Mouse (Mus musculus) gastrocnemius, postnatal 14 days (tissue): Measurements from ENCODE around the gene Wnk2. TPM values are rescaled to one million over a fixed set of nuclear protein-coding genes. Genes with fewer than 3 reads are reported as not detected.

ENCODE experiments used
- DNase-seq: peaks from one replicate; pipeline ENCODE4 v3.0.0; 2021; ENCODE audit warnings: mixed read lengths
- intact Hi-C: fragments of 180-260 bp; cut with DNase I; formaldehyde crosslinking; loops from one replicate; pipeline ENCODE4 v1.15.1; 2025; ENCODE audit warnings: low total_unique reads
- long read RNA-seq, 2 experiments: library from polyadenylated mRNA; stranded (forward); transcript quantifications; one replicate each; pipeline ENCODE4 v2.0.0; 2021
- total RNA-seq, 2 experiments: library from RNA; stranded (reverse); gene quantifications; 2 replicates each; pipeline ENCODE4 v1.2.3; 2021

Gene Wnk2
- 10 to 100 TPM; 41.7 to 45.1 TPM for total RNA-seq
- long read RNA-seq, experiment 1, partial matches to known transcripts = 22 of 34 reads
- long read RNA-seq, experiment 1, other reads (novel, unspliced or antisense) = 12 of 34 reads
- long read RNA-seq, experiment 2, partial matches to known transcripts = 17 of 28 reads
- long read RNA-seq, experiment 2, other reads (novel, unspliced or antisense) = 11 of 28 reads

GRCm38 (mm10) chr13:49147858-49148226 lies at the start of gene Wnk2:
TSS of gene Wnk2 (minus strand) at chr13:49148014.
- intact Hi-C loops = no loop called here
- peak; percentile 69 for DNase-seq

DNA sequence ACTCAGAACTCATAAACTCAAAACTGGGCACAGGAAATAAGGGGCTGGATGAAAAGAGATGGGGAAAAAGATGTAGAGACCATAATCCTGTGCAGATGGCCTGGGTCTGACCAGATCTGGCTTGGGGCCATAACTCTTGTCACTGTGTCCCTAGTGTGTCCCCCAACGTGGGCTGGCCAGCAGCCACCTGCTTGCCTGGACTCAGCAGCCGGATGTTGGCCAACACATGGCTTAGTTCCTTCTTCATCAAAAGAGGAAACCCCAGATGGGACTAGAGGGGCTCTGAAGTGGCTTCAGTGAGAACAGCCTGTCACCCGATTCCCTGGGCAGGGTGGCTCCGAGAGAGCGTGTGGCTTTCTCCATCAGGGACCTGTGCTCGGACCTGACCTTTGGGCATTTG lies 49.0 kb upstream of the Wnk2 start:
- intact Hi-C loops = no loop called here
- DNase-seq = peak; percentile 35

GRCm38 (mm10) chr13:49196211-49196610 lies 48.4 kb upstream of the Wnk2 start:
- intact Hi-C loops = no loop called here
- no peak for DNase-seq

GRCm38 (mm10) chr13:49195651-49196050 lies 47.8 kb upstream of the Wnk2 start:
- no peak for DNase-seq
- intact Hi-C loops = no loop called here

GRCm38 (mm10) chr13:49194811-49195210 lies 47.0 kb upstream of the Wnk2 start:
- no peak for DNase-seq
- intact Hi-C loops = no loop called here

DNA sequence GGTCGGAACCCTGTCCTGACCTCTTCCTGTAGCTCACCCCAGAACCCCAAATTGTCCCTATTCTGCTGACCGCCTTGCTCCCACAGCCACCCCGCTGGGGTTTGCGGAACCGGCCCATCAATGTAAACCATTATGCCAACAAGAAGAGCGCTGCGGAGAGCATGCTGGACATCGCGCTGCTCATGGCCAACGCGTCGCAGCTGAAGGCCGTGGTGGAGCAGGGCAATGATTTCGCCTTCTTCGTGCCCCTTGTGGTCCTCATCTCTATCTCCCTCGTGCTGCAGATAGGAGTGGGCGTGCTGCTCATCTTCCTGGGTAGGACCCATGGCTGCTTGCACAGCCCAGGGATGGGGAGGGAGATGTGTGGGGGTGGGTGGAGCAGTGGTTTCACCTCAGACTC lies 45.8 kb upstream of the Wnk2 start:
- intact Hi-C loops = no loop called here
- DNase-seq = no peak

GRCm38 (mm10) chr13:49192156-49192855 lies 44.5 kb upstream of the Wnk2 start:
- intact Hi-C loops = no loop called here
- DNase-seq = no peak

- intact Hi-C loops = no loop called here
- DNase-seq = no peak
These were observed 43.8 kb upstream of the Wnk2 start for GRCm38 (mm10) chr13:49191673-49192035.

- DNase-seq = no peak
- intact Hi-C loops = no loop called here
These were observed 43.3 kb upstream of the Wnk2 start for GRCm38 (mm10) chr13:49190876-49191672.

DNA sequence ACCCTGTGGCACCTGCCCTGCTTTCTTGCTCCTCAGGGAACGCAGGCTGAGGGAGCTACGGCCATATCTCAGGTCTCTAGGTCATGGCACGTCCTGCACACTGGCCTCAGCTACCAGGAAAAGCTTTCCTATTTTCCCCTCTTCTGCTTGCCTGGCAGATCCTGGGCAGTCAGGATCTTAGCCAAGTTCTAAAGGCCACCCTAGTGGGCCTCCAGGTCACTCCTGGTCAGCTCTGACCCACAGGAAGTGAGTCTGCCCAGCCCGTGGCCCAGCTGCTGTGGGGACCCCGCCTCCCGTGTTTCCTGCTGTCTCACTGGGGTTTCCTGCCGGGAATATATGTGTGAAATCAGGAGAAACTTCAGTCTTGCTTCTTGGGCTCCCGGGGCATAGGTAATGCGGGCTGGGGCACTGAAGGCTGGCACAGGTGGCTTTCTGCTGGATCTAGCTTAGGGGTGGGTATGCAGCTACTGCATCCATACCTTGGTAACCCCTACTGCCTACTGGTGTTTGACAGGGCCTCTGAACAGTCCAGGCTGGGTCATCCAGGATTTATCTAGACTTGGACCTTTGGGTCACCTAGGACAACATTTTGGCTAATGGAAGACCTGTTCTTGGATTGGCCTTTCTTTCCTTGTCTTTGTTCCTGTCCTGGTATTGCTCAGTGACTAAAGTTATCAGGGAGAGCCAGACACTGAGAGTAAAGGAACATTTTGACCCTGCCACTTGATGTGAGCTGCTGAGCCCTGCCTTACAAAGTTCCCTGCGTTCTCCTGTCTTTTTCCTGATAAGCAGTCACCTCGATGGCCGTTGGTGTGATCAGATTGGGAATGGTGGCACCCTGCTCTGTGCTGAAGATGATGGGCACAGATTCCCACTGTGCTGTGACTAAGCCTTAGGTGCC lies 42.4 kb upstream of the Wnk2 start:
- DNase-seq = peak; percentile 45
- intact Hi-C loops = no loop called here

DNA sequence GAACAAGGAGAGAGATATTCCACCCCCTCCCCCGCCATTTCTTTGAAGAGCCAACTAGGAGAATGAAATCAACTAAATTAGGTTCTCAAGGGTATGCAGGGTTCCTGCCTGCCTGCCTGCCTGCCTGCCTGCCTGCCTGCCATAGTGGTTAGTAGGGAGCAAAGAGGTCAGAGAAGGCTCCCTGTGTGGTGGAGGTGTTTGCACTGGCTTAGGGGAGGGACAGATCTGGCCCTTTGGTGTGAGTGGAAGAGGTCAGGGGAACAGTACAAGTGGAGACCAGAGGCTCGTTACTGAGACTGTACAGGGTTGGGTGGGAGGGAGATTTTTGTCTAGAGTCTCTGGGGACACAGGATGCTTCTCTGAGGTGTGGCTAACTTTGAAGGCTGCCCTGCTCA lies 41.1 kb upstream of the Wnk2 start:
- no peak for DNase-seq
- intact Hi-C loops = no loop called here

DNA sequence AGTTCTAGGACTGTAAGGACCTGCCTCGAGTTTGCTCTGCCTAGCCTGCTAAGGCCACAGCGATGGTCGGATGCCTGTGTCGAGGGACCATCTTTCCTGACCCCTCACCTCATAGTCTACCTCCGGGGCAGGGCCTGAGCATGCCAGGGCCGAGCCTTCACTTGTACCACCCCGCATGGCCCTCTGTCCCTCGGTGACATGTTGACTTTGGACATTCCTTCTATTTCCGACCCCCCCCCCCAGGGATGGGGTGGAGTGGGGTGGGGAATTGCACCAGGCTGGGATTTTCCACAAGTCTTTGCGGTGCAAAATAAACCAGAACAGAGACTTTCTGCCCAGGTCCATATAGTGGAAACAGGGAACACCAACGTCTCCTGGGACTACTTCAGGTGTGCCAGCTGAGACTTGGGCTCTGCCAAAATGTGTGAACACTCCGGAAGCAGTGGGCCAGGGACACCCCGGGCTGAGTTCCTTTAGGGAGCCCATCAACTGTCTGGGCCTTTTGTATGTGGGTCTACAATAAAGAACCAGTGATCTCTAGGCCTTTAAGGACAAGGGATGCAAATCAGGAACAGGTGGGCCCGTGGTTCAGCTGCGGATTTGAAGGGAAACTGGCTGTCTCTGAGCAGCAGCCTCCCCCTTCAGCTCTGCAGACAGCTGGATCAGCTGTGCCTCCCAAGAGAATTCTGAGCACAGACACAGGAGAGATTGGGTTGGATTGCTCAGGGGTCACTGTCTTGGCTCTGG lies 40.6 kb upstream of the Wnk2 start:
- intact Hi-C loops = no loop called here
- no peak for DNase-seq

DNA sequence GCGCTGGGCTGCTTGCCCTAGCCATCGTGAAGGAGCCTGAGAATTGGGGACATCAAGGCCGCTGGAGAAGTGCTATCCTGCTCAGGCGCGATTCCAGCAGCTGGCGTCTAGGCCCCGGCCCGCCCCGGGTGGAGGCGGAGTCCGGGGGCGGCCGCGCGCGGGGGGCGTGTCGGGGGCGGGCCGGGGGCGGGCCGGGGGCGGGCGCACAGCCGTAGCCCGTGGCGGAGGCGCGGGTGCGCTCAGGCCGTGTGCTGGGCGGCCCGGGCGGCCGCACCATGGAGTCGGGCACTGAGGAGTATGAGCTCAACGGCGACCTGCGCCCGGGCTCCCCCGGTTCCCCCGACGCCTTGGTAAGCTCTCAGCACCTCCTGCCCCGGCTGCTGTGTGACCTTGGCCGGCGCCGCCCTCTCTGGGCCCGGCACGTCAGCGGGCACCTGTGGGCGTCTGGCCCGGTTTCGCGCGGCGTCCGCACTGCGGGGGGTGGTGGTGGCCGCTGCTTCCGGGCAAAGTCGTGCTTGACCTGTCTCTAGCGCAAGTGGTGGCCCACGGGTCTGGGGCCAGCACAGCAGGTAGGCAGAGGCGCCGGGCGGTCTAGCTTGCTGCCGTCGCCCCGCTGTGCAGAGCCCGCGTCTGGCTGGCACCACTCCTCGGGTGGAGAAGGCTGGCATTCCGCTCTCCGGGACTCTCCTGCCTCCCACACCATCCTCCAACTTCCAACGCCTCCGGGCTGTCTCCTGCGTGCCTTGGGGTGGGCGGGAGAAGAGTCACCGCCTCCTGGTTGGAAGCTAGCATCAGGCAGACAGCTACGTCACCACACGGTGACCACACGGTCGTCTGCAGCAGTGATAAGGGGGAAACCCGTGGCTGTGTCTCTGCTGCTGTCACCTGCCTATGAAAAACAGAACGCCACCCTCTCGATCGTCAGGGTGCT lies 39.7 kb upstream of the Wnk2 start, which contains the start of gene Ninj1:
TSS of gene Ninj1 (plus strand) at position 198 of the 931 bp plus-strand sequence.
- intact Hi-C loops = no loop called here
- peak; percentile 91 for DNase-seq

DNA sequence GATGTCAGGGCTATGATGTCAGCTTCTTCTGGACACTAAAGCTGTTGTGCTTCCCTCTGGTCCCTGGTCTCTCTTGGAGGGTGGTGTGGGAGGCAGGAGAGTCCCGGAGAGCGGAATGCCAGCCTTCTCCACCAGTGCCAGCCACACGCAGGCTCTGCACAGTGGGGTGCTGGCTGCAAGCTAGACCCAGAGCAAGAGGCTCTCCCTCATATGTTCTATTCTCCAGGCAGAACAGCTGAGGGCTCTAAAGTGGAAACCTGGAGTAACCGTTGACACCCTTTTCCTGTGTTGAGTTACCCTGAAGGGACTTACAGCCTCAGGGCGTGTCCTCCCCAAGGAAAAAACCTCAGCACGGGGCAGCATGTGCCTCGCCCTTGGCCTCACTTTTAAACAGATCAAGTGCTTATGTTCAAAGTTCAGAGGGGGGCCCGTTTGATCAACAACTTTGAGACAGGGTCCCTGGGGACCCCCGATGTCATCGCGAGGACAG lies 39.0 kb upstream of the Wnk2 start:
- no peak for DNase-seq
- intact Hi-C loops = no loop called here

DNA sequence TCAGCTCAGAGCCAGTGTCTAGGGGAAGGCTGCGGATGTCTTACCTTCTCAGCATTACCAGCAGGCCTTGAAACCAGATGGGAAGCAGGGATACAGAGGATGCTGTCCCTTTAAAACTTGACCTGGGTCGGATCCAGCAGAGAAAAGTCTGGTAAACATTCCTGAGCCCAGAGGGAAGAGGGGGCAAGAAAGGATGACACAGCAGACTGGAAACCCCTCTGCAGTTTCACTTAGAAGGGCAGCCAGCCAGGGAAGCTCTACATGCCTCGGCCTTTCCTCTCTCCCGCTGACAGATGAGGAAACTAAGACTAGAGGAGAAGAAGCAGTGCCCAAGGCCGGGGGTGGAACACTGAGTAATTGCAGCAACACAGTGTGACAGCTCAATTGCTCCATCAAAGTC lies 35.8 kb upstream of the Wnk2 start:
- intact Hi-C loops = no loop called here
- DNase-seq = peak; percentile 35

DNA sequence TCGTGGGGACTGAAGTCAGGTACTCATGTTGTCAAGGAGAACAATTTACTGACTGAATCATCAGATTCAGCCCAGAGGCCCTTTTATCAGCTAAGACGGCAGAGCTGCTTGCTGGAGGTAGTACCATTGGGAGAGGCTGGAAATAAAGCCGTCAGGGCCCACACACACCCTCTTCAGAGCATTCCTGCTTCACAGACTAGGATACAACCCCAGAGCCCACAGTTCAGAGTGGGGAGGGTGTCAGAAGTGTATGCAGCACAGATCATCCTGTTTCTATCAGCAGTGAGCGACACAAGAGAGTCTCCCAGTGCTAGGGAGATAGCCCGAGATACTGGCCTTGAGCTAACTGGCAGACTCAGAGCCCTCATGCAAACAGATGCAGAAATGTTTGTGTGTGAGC lies 35.3 kb upstream of the Wnk2 start:
- intact Hi-C loops = no loop called here
- DNase-seq = no peak

DNA sequence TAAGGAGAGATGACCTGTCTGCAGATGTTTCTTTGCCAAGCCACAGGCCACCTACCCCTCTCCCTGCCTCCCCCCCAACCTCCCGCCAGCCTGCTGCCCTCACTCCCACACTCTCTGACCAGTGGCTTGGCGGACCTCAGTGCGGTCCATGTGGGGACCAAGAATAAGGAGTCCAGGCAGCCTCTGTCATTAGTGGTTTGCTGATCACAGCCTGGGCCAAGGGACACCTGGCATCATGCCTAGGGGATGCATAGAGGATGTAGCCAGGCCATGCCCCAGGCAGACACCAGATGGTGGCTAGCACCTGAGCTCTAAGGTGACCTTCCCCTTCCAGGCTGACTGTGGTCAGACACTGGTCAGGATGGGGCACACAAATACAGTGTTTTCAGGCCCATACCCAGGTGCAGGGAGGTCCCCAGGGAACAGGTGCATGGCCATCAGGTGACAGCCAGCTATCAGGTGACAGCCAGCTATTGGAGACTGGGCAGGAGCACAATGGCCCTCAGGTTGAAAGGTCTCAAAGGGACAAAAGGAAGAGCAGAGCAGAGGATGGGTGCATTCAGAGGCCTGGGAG lies 33.7 kb upstream of the Wnk2 start:
- intact Hi-C loops = no loop called here
- DNase-seq = no peak

DNA sequence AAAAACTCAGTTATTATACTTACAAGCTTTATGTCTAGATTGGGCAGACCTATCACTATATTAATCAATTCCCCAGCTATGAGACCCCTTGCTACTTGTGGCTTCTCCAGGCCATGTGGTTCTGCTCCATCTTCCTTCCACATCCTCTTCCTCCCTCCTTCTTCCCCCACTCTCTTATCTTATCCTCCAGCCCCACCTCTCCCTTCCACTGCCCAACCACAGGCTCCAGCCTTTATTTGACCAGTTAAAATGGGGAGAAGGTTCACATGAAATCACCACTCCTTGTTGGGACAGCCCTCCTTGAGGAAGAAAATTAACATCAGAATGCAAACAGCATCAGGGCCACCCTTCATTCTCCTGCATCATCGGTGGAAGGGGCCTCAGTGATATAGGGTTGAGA lies 32.9 kb upstream of the Wnk2 start:
- intact Hi-C loops = no loop called here
- no peak for DNase-seq
